Mouse (Mus musculus) MEL (cell line): Measurements from ENCODE around the gene Ubox5. TPM values are rescaled to one million over a fixed set of nuclear protein-coding genes. Genes with fewer than 3 reads are reported as not detected.

ENCODE experiments used
- DNase-seq: peaks from one replicate; pipeline ENCODE4 v3.0.0; 2011; ENCODE audit warnings: low read depth, low spot score
- H3K27ac ChIP-seq: 2 replicates; pipeline ENCODE4 v1.5.1; 2012; ENCODE audit warnings: low read depth, mild to moderate bottlenecking, control low read depth, low read length, moderate library complexity; ENCODE audit not compliant: control insufficient read depth
- H3K27me3 ChIP-seq, 2 experiments: fragments of 150-350 bp in 1 of 2; sonication (generic) in 1 of 2; 2 replicates each; pipeline ENCODE4 v1.6.1; 2012; ENCODE audit warnings: low read length in 2 of 2, mild to moderate bottlenecking in 2 of 2, improper control_type of control experiment in 1 of 2, moderate library complexity in 1 of 2; ENCODE audit not compliant: insufficient read depth in 2 of 2, control insufficient read depth in 1 of 2
- H3K36me3 ChIP-seq, 2 experiments: 2 replicates each; pipeline ENCODE4 v1.6.1; 2012 to 2014; ENCODE audit warnings: low read length in 2 of 2, improper control_type of control experiment in 1 of 2, inconsistent platforms in 1 of 2, mild to moderate bottlenecking in 1 of 2; ENCODE audit not compliant: insufficient read depth in 2 of 2, control insufficient read depth in 1 of 2
- H3K4me1 ChIP-seq, 2 experiments: fragments of 150-350 bp in 1 of 2; sonication (generic) in 1 of 2; 2 replicates each; pipeline ENCODE4 v1.6.1; 2012; ENCODE audit warnings: low read length in 2 of 2, improper control_type of control experiment in 1 of 2, mild to moderate bottlenecking in 1 of 2; ENCODE audit not compliant: insufficient read depth in 2 of 2, control insufficient read depth in 1 of 2
- H3K4me3 ChIP-seq, 2 experiments: fragments of 150-350 bp in 1 of 2; sonication (generic) in 1 of 2; 2 replicates each; pipeline ENCODE4 v1.5.1; 2012; ENCODE audit warnings: low read depth in 2 of 2, low read length in 2 of 2, mild to moderate bottlenecking in 2 of 2, moderate library complexity in 2 of 2, control low read depth in 1 of 2, improper control_type of control experiment in 1 of 2; ENCODE audit not compliant: control insufficient read depth in 1 of 2, insufficient read depth in 1 of 2
- H3K79me2 ChIP-seq: 2 replicates; pipeline ENCODE4 v1.6.1; 2012; ENCODE audit warnings: mild to moderate bottlenecking, low read length, moderate library complexity; ENCODE audit not compliant: control insufficient read depth, poor library complexity, insufficient read depth
- H3K9ac ChIP-seq: 2 replicates; pipeline ENCODE4 v1.6.1; 2012; ENCODE audit warnings: low read depth, mild to moderate bottlenecking, control low read depth, low read length, moderate library complexity; ENCODE audit not compliant: control insufficient read depth, poor library complexity, severe bottlenecking
- H3K9me3 ChIP-seq: fragments of 150-350 bp; sonication (generic); replicated peaks from 2 replicates; pipeline ENCODE4 v1.6.1; 2012; ENCODE audit warnings: mild to moderate bottlenecking, low read length, improper control_type of control experiment, moderate library complexity; ENCODE audit not compliant: insufficient read depth
- CTCF ChIP-seq, 3 experiments: IDR thresholded peaks in 2 of 3; conservative IDR thresholded peaks in 1 of 3; 2 replicates each; pipeline ENCODE4 v1.5.1; 2011 to 2012; ENCODE audit warnings: low read length in 3 of 3, low read depth in 2 of 3, mild to moderate bottlenecking in 2 of 3, improper control_type of control experiment in 1 of 3, inconsistent platforms in 1 of 3, mixed read lengths in 1 of 3, moderate library complexity in 1 of 3; ENCODE audit not compliant: control insufficient read depth in 1 of 3, insufficient read depth in 1 of 3, poor library complexity in 1 of 3, severe bottlenecking in 1 of 3
- HCFC1 ChIP-seq: IDR thresholded peaks from 2 replicates; pipeline ENCODE4 v1.6.1; 2012; ENCODE audit warnings: low read depth, mild to moderate bottlenecking, inconsistent platforms, low read length, improper control_type of control experiment, moderate library complexity
- MEF2A ChIP-seq: IDR thresholded peaks from 2 replicates; pipeline ENCODE4 v1.6.1; 2014; ENCODE audit warnings: low read depth, mild to moderate bottlenecking, inconsistent platforms, low read length, improper control_type of control experiment; ENCODE audit not compliant: poor library complexity, insufficient replicate concordance, severe bottlenecking; ENCODE audit errors: extremely low read depth
- MYB ChIP-seq: IDR thresholded peaks from 2 replicates; pipeline ENCODE4 v1.6.1; 2011; ENCODE audit warnings: mild to moderate bottlenecking, low read depth, low read length, improper control_type of control experiment
- NELFE ChIP-seq: IDR thresholded peaks from 2 replicates; pipeline ENCODE4 v1.6.1; 2011; ENCODE audit warnings: low read depth, low read length, improper control_type of control experiment
- POLR2AphosphoS2 ChIP-seq: IDR thresholded peaks from 2 replicates; pipeline ENCODE4 v1.6.1; 2011; ENCODE audit warnings: low read length, improper control_type of control experiment
- RAD21 ChIP-seq: IDR thresholded peaks from 2 replicates; pipeline ENCODE4 v1.6.1; 2011; ENCODE audit warnings: mild to moderate bottlenecking, low read depth, low read length, improper control_type of control experiment
- RCOR1 ChIP-seq: IDR thresholded peaks from 2 replicates; pipeline ENCODE4 v1.6.1; 2012; ENCODE audit warnings: low read depth, mild to moderate bottlenecking, inconsistent platforms, low read length, improper control_type of control experiment
- SMC3 ChIP-seq: IDR thresholded peaks from 2 replicates; pipeline ENCODE4 v1.6.1; 2011; ENCODE audit warnings: low read depth, low read length, improper control_type of control experiment
- TBP ChIP-seq: IDR thresholded peaks from 2 replicates; pipeline ENCODE4 v1.8.0; 2011; ENCODE audit warnings: low read depth, low read length, improper control_type of control experiment
- UBTF ChIP-seq: IDR thresholded peaks from 2 replicates; pipeline ENCODE4 v1.6.1; 2012; ENCODE audit warnings: low read depth, mild to moderate bottlenecking, inconsistent platforms, low read length, improper control_type of control experiment, moderate library complexity, borderline replicate concordance; ENCODE audit not compliant: insufficient read depth
- ZC3H11A ChIP-seq: IDR thresholded peaks from 2 replicates; pipeline ENCODE4 v1.6.1; 2012; ENCODE audit warnings: low read depth, mild to moderate bottlenecking, inconsistent platforms, low read length, improper control_type of control experiment
- ZKSCAN1 ChIP-seq: IDR thresholded peaks from 2 replicates; pipeline ENCODE4 v1.6.1; 2012; ENCODE audit warnings: low read depth, mild to moderate bottlenecking, inconsistent platforms, low read length, improper control_type of control experiment, moderate library complexity
- polyA plus RNA-seq, 2 experiments: library from polyadenylated mRNA; stranded (reverse) in 1 of 2; unstranded in 1 of 2; fragments of >175 nt in 1 of 2; fragments of >200 nt in 1 of 2; gene quantifications; 2 replicates each; pipeline versions ENCODE4 v1.2.1 to v1.2.4; 2012; ENCODE audit warnings: low replicate concordance in 2 of 2, low read depth in 1 of 2; ENCODE audit not compliant: insufficient read length in 2 of 2, insufficient read depth in 1 of 2, missing spikeins in 1 of 2
- total RNA-seq: library from RNA; depleted of rRNA; stranded (reverse); fragments of 300-350 nt; gene quantifications from 2 replicates; pipeline ENCODE4 v1.2.3, GENCODE M21; 2012

Ubox5 gene
- total and polyA plus RNA-seq, 3 experiments, result 5.4 to 11.2 TPM; not detected in 1

- peaks cover 2 to 7% of the 10 kb centered on the region in 2 experiments; a peak in 2 of 4 replicates for H3K4me1 ChIP-seq
- peaks cover 17% of the 10 kb centered on the region for H3K79me2 ChIP-seq
- H3K27ac ChIP-seq, result no peak overlapping the region
- H3K9me3 ChIP-seq, result no peaks in the 10 kb centered on the region
- H3K4me3 ChIP-seq, result peak overlapping the region; percentile 88 to 91; a peak in 3 of 4 replicates
- no peaks in the 10 kb centered on the region for H3K27me3 ChIP-seq
- peaks cover 4 to 5% of the 10 kb centered on the region in 2 experiments for H3K36me3 ChIP-seq
- peak overlapping the region; percentile 91 for H3K9ac ChIP-seq
- no peak for DNase-seq
- TF ChIP-seq RCOR1 (no peak), RAD21 (no peak), UBTF (no peak), MYB (no peak), CTCF (IDR thresholded peaks at IDR 0.05 in 2 of 3, conservative IDR thresholded peaks at IDR 0.05 in 1 of 3; ENCODE audit: control insufficient read depth in 1 of 3, insufficient read depth in 1 of 3, low read depth in 2 of 3, low read length in 3 of 3, poor library complexity in 1 of 3, severe bottlenecking in 1 of 3) (no peak), MEF2A (no peak), NELFE (no peak), TBP (no peak), SMC3 (no peak)
Observed at GRCm38 (mm10) chr2:130564983-130565382, 64.9 kb downstream of the Ubox5 start.

GRCm38 (mm10) chr2:130564063-130564462, 65.8 kb downstream of the Ubox5 start:
- peaks cover 17% of the 10 kb centered on the region for H3K79me2 ChIP-seq
- H3K27me3 ChIP-seq, result no peaks in the 10 kb centered on the region
- no peak for DNase-seq
- peaks cover 4 to 5% of the 10 kb centered on the region in 2 experiments for H3K36me3 ChIP-seq
- peaks cover 2 to 7% of the 10 kb centered on the region in 2 experiments; a peak in 2 of 4 replicates for H3K4me1 ChIP-seq
- H3K9me3 ChIP-seq, result no peaks in the 10 kb centered on the region
- H3K4me3 ChIP-seq, result peak overlapping the region; percentile 88 to 91
- peak overlapping the region; percentile 91 for H3K9ac ChIP-seq
- H3K27ac ChIP-seq, result no peak overlapping the region
- TF ChIP-seq HCFC1 (no peak), POLR2AphosphoS2 (no peak), TBP (no peak), CTCF (IDR thresholded peaks at IDR 0.05 in 2 of 3, conservative IDR thresholded peaks at IDR 0.05 in 1 of 3; ENCODE audit: control insufficient read depth in 1 of 3, insufficient read depth in 1 of 3, low read depth in 2 of 3, low read length in 3 of 3, poor library complexity in 1 of 3, severe bottlenecking in 1 of 3) (no peak), ZC3H11A (no peak), ZKSCAN1 (no peak)
